Mouse (Mus musculus) gastrocnemius, postnatal 25 days (tissue): ENCODE measurements around the gene Cep135. TPM values are rescaled to one million over a fixed set of nuclear protein-coding genes. Genes with fewer than 3 reads are reported as not detected.

Source experiments
- DNase-seq: peaks from one replicate; pipeline ENCODE4 v3.0.0; 2022
- total RNA-seq, 2 experiments: library from RNA; stranded (reverse); gene quantifications; 1 replicate in 1 of 2; 2 replicates in 1 of 2; pipeline ENCODE4 v1.2.3; 2021

Gene Cep135
- total RNA-seq, 2 experiments from 2014 or later, result 0.97 to 1.4 TPM

- DNase-seq, result no peak
Measured at GRCm38 (mm10) chr5:76645091-76645868, 56.8 kb downstream of the Cep135 start.

- DNase-seq, result no peak
Measured at GRCm38 (mm10) chr5:76649897-76650296, 61.4 kb downstream of the Cep135 start.

GRCm38 (mm10) chr5:76651151-76651725 lies 62.7 kb downstream of the Cep135 start:
- no peak for DNase-seq

- DNase-seq, result no peak
Measured at GRCm38 (mm10) chr5:76656212-76656611, 67.7 kb downstream of the Cep135 start, which contains the start of gene C530008M17Rik. C530008M17Rik (plus strand) TSS chr5:76656512.

GRCm38 (mm10) chr5:76657245-76658083 lies 69.0 kb downstream of the Cep135 start:
- DNase-seq, result peak; percentile 23

GRCm38 (mm10) chr5:76658084-76658934 lies 69.8 kb downstream of the Cep135 start:
- DNase-seq, result no peak

GRCm38 (mm10) chr5:76659958-76660635 lies 71.6 kb downstream of the Cep135 start:
- no peak for DNase-seq

- no peak for DNase-seq
Measured at GRCm38 (mm10) chr5:76661310-76661709, 72.8 kb downstream of the Cep135 start.

- no peak for DNase-seq
Measured at GRCm38 (mm10) chr5:76664936-76665335, 76.4 kb downstream of the Cep135 start.

GRCm38 (mm10) chr5:76665421-76665820 lies 76.9 kb downstream of the Cep135 start:
- no peak for DNase-seq

GRCm38 (mm10) chr5:76666026-76666756 lies 77.7 kb downstream of the Cep135 start:
- DNase-seq, result no peak

GRCm38 (mm10) chr5:76668118-76668517 lies 79.6 kb downstream of the Cep135 start:
- DNase-seq, result no peak

GRCm38 (mm10) chr5:76668547-76668946 lies 80.0 kb downstream of the Cep135 start:
- DNase-seq, result no peak

- no peak for DNase-seq
Measured at GRCm38 (mm10) chr5:76670183-76670582, 81.7 kb downstream of the Cep135 start.

GRCm38 (mm10) chr5:76674022-76674653 lies 85.6 kb downstream of the Cep135 start:
- no peak for DNase-seq

- no peak for DNase-seq
Measured at GRCm38 (mm10) chr5:76675369-76675768, 86.9 kb downstream of the Cep135 start.

- DNase-seq, result no peak
Measured at GRCm38 (mm10) chr5:76680959-76681358, 92.5 kb downstream of the Cep135 start.

GRCm38 (mm10) chr5:76681895-76682656 lies 93.6 kb downstream of the Cep135 start:
- no peak for DNase-seq

- DNase-seq, result no peak
Measured at GRCm38 (mm10) chr5:76683455-76683854, 95.0 kb downstream of the Cep135 start.
